In genomic region chr3:90448626-90449025, GRCm38 (mm10) we compare ENCODE assay signal across 17 mouse cellular contexts. TPM values are rescaled to one million over a fixed set of nuclear protein-coding genes. Genes with fewer than 3 reads are reported as not detected.
DNase-seq lines count a peak whose midpoint lies in the region; ATAC-seq lines count a peak whose summit lies in the region.
"Had no signal": no experiment of that assay in that cellular context is flagged by ENCODE, and none has a peak within 500 bp of the region (broad histone marks: within the 10 kb centered on the region; RNA-seq: fewer than 3 reads in every experiment).

No protein-coding gene starts in this region.

- ATAC-seq in heart, embryonic 11.5 days (replicated peaks; ENCODE audit: insufficient number of reproducible peaks, low FRiP score, low TSS enrichment) = no peak
- ATAC-seq in heart, embryonic 12.5 days (ENCODE audit: insufficient number of reproducible peaks, low FRiP score) = no peak
- no peak for ATAC-seq in kidney, embryonic 15.5 days (replicated peaks; ENCODE audit: low FRiP score)
- ATAC-seq in liver, embryonic 11.5 days (replicated peaks; ENCODE audit: low FRiP score) = no peak

- WGBS in heart, embryonic 11.5 days (ENCODE audit: insufficient replicate concordance) = 44% methylated on average over 6 of the region's 6 CpGs
- 42% methylated on average over 6 of the region's 6 CpGs for WGBS in heart, embryonic 12.5 days
- 53% methylated on average over 6 of the region's 6 CpGs for WGBS in kidney, embryonic 15.5 days
- WGBS in liver, embryonic 11.5 days = 62% methylated on average over 6 of the region's 6 CpGs

- H3K4me1 ChIP-seq in heart, embryonic 11.5 days (ENCODE audit: control insufficient read depth, insufficient read depth, low read length) = peaks cover 14% of the 10 kb centered on the region
- peaks cover 26% of the 10 kb centered on the region for H3K4me1 ChIP-seq in heart, embryonic 12.5 days (replicated peaks)
- peaks cover 41% of the 10 kb centered on the region for H3K4me1 ChIP-seq in kidney, embryonic 15.5 days
- peaks cover 22% of the 10 kb centered on the region for H3K4me1 ChIP-seq in liver, embryonic 11.5 days (replicated peaks; ENCODE audit: control insufficient read depth, insufficient read depth, low read length)

- H3K27ac ChIP-seq in heart, embryonic 11.5 days (ENCODE audit: low read depth, low read length) = 0 out of 2 replicates have a peak overlapping the region, but pooled peaks have one; percentile 83
- H3K27ac ChIP-seq in heart, embryonic 12.5 days (ENCODE audit: poor library complexity, severe bottlenecking) = no peak overlapping the region
- H3K27ac ChIP-seq in kidney, embryonic 15.5 days = peak overlapping the region; percentile 96
- no peak overlapping the region for H3K27ac ChIP-seq in liver, embryonic 11.5 days (ENCODE audit: low read depth, low read length)
- H3K27ac ChIP-seq: embryonic facial prominence, embryonic 12.5 days; hindbrain, embryonic 15.5 days; liver, embryonic 13.5 days had no signal

- 0 out of 2 replicates have a peak, but pooled peaks cover 2% of the 10 kb centered on the region for H3K9me3 ChIP-seq in heart, embryonic 11.5 days (replicated peaks; ENCODE audit: control insufficient read depth, low read length)
- H3K9me3 ChIP-seq in heart, embryonic 12.5 days (replicated peaks) = no peaks in the 10 kb centered on the region
- H3K9me3 ChIP-seq in kidney, embryonic 15.5 days (replicated peaks) = no peaks in the 10 kb centered on the region
- no peaks in the 10 kb centered on the region for H3K9me3 ChIP-seq in liver, embryonic 11.5 days (ENCODE audit: control insufficient read depth, low read length)
- H3K9me3 ChIP-seq: embryonic facial prominence, embryonic 12.5 days; hindbrain, embryonic 15.5 days; liver, embryonic 13.5 days; megakaryocyte, embryonic 14.5 days had no signal

- no peak overlapping the region for H3K4me3 ChIP-seq in heart, embryonic 11.5 days (ENCODE audit: low read depth, low read length)
- H3K4me3 ChIP-seq in heart, embryonic 12.5 days = no peak overlapping the region
- H3K4me3 ChIP-seq in kidney, embryonic 15.5 days (replicated peaks) = no peak overlapping the region
- H3K4me3 ChIP-seq in liver, embryonic 11.5 days (ENCODE audit: low read depth, low read length) = no peak overlapping the region
- H3K4me3 ChIP-seq: embryonic facial prominence, embryonic 12.5 days; hindbrain, embryonic 15.5 days; liver, embryonic 13.5 days; megakaryocyte, embryonic 14.5 days had no signal

- no peak overlapping the region for H3K9ac ChIP-seq in heart, embryonic 11.5 days (ENCODE audit: low read depth, low read length)
- H3K9ac ChIP-seq in heart, embryonic 12.5 days = no peak overlapping the region
- no peak overlapping the region for H3K9ac ChIP-seq in kidney, embryonic 15.5 days
- no peak overlapping the region for H3K9ac ChIP-seq in liver, embryonic 11.5 days (ENCODE audit: low read depth, low read length)
- H3K9ac ChIP-seq: embryonic facial prominence, embryonic 12.5 days; hindbrain, embryonic 15.5 days; liver, embryonic 13.5 days had no signal

- no peak for DNase-seq in kidney, adult 9 months
- peak; percentile 42 for DNase-seq in ES-CJ7 (ENCODE audit: low read depth, low spot score)
- DNase-seq in kidney, postnatal 14 days = peak; percentile 52
- DNase-seq in liver, embryonic 11.5 days (ENCODE audit: low spot score) = no peak
- no peak for DNase-seq in cerebellum, postnatal 10 days
- DNase-seq: adrenal gland, adult 8-10 months; B cell, adult 2 months; cerebellum, adult 18-20 months; gastrocnemius, postnatal 14 days; liver, embryonic 13.5 days; right cerebral cortex, postnatal 4 days had no signal

- no peaks in the 10 kb centered on the region for H3K36me3 ChIP-seq in heart, embryonic 11.5 days (ENCODE audit: control insufficient read depth, insufficient read depth, low read length)
- no peaks in the 10 kb centered on the region for H3K36me3 ChIP-seq in heart, embryonic 12.5 days
- H3K36me3 ChIP-seq in kidney, embryonic 15.5 days = no peaks in the 10 kb centered on the region
- no peaks in the 10 kb centered on the region for H3K36me3 ChIP-seq in liver, embryonic 11.5 days (ENCODE audit: control insufficient read depth, insufficient read depth, low read length)
- H3K36me3 ChIP-seq: embryonic facial prominence, embryonic 12.5 days; hindbrain, embryonic 15.5 days; liver, embryonic 13.5 days had no signal

- no peaks in the 10 kb centered on the region for H3K27me3 ChIP-seq in heart, embryonic 11.5 days (ENCODE audit: control insufficient read depth, insufficient read depth, low read length)
- H3K27me3 ChIP-seq in heart, embryonic 12.5 days (replicated peaks) = no peaks in the 10 kb centered on the region
- no peaks in the 10 kb centered on the region for H3K27me3 ChIP-seq in kidney, embryonic 15.5 days
- no peaks in the 10 kb centered on the region for H3K27me3 ChIP-seq in liver, embryonic 11.5 days (replicated peaks; ENCODE audit: control insufficient read depth, insufficient read depth, low read length)
- H3K27me3 ChIP-seq: embryonic facial prominence, embryonic 12.5 days; hindbrain, embryonic 15.5 days; liver, embryonic 13.5 days had no signal

- H3K4me2 ChIP-seq in heart, embryonic 11.5 days = no peak overlapping the region
- H3K4me2 ChIP-seq in heart, embryonic 12.5 days = no peak overlapping the region
- H3K4me2 ChIP-seq in kidney, embryonic 15.5 days = no peak overlapping the region
- no peak overlapping the region for H3K4me2 ChIP-seq in liver, embryonic 11.5 days
- H3K4me2 ChIP-seq: embryonic facial prominence, embryonic 12.5 days; hindbrain, embryonic 15.5 days; liver, embryonic 13.5 days had no signal

RNA-seq across cellular contexts. Expression of gene Ints3, which starts 15.2 kb away (rescaled TPM):
- polyA plus RNA-seq in heart, embryonic 11.5 days (2014; fragmentation: Nextera tagmentation; extraction: Ambion mirVana) = 25.3 and 26.9 TPM in 2 replicates
- polyA plus RNA-seq in heart, embryonic 12.5 days (2016; fragmentation: Nextera tagmentation; extraction: Ambion mirVana) = 31.1 and 32.2 TPM in 2 replicates
- polyA plus RNA-seq in kidney, embryonic 15.5 days (2015; fragmentation: Nextera tagmentation; extraction: Ambion mirVana) = 32.9 and 38.1 TPM in 2 replicates
- polyA plus RNA-seq in liver, embryonic 11.5 days (2014; fragmentation: Nextera tagmentation; extraction: Ambion mirVana) = 34.0 and 35.2 TPM in 2 replicates

RNA-seq across cellular contexts. Expression of gene Npr1, which starts 17.0 kb away (rescaled TPM):
- 5.3 and 8.1 TPM in 2 replicates for polyA plus RNA-seq in heart, embryonic 11.5 days (2014; fragmentation: Nextera tagmentation; extraction: Ambion mirVana)
- 8.2 and 8.9 TPM in 2 replicates for polyA plus RNA-seq in heart, embryonic 12.5 days (2016; fragmentation: Nextera tagmentation; extraction: Ambion mirVana)
- polyA plus RNA-seq in kidney, embryonic 15.5 days (2015; fragmentation: Nextera tagmentation; extraction: Ambion mirVana) = 13.6 and 16.2 TPM in 2 replicates
- 8.0 and 9.2 TPM in 2 replicates for polyA plus RNA-seq in liver, embryonic 11.5 days (2014; fragmentation: Nextera tagmentation; extraction: Ambion mirVana)

RNA-seq across cellular contexts. Expression of gene Ilf2, which starts 27.3 kb away (rescaled TPM):
- 148 and 151 TPM in 2 replicates for polyA plus RNA-seq in heart, embryonic 11.5 days (2014; fragmentation: Nextera tagmentation; extraction: Ambion mirVana)
- polyA plus RNA-seq in heart, embryonic 12.5 days (2016; fragmentation: Nextera tagmentation; extraction: Ambion mirVana) = 135 and 137 TPM in 2 replicates
- polyA plus RNA-seq in kidney, embryonic 15.5 days (2015; fragmentation: Nextera tagmentation; extraction: Ambion mirVana) = 236 and 238 TPM in 2 replicates
- 169 and 174 TPM in 2 replicates for polyA plus RNA-seq in liver, embryonic 11.5 days (2014; fragmentation: Nextera tagmentation; extraction: Ambion mirVana)

RNA-seq across cellular contexts. Expression of gene Snapin, which starts 42.2 kb away (rescaled TPM):
- 76.0 TPM in 2 replicates for polyA plus RNA-seq in heart, embryonic 11.5 days (2014; fragmentation: Nextera tagmentation; extraction: Ambion mirVana)
- polyA plus RNA-seq in heart, embryonic 12.5 days (2016; fragmentation: Nextera tagmentation; extraction: Ambion mirVana) = 72.9 and 75.3 TPM in 2 replicates
- 69.9 and 70.6 TPM in 2 replicates for polyA plus RNA-seq in kidney, embryonic 15.5 days (2015; fragmentation: Nextera tagmentation; extraction: Ambion mirVana)
- 44.9 and 46.4 TPM in 2 replicates for polyA plus RNA-seq in liver, embryonic 11.5 days (2014; fragmentation: Nextera tagmentation; extraction: Ambion mirVana)

RNA-seq across cellular contexts. Expression of gene Slc27a3, which starts 58.9 kb away (rescaled TPM):
- polyA plus RNA-seq in heart, embryonic 11.5 days (2014; fragmentation: Nextera tagmentation; extraction: Ambion mirVana) = 5.7 and 6.2 TPM in 2 replicates
- polyA plus RNA-seq in heart, embryonic 12.5 days (2016; fragmentation: Nextera tagmentation; extraction: Ambion mirVana) = 9.9 and 10.3 TPM in 2 replicates
- 15.4 and 17.3 TPM in 2 replicates for polyA plus RNA-seq in kidney, embryonic 15.5 days (2015; fragmentation: Nextera tagmentation; extraction: Ambion mirVana)
- polyA plus RNA-seq in liver, embryonic 11.5 days (2014; fragmentation: Nextera tagmentation; extraction: Ambion mirVana) = 6.4 and 6.7 TPM in 2 replicates

Comparison
In these comparisons a context has a peak if more than half of its experiments do, and no peak if none do; other contexts are left out.
1. H3K27ac ChIP-seq: peak in heart, embryonic 11.5 days (single experiment) and kidney, embryonic 15.5 days (single experiment); none in heart, embryonic 12.5 days (single experiment) and liver, embryonic 11.5 days (single experiment).
2. DNase-seq: peak in ES-CJ7 (single experiment) and kidney, postnatal 14 days (single experiment); none in kidney, adult 9 months (single experiment), liver, embryonic 11.5 days (single experiment) and cerebellum, postnatal 10 days (0 of 2).